Mouse (Mus musculus): ENCODE measurements around the gene Slc12a7.

DNA sequence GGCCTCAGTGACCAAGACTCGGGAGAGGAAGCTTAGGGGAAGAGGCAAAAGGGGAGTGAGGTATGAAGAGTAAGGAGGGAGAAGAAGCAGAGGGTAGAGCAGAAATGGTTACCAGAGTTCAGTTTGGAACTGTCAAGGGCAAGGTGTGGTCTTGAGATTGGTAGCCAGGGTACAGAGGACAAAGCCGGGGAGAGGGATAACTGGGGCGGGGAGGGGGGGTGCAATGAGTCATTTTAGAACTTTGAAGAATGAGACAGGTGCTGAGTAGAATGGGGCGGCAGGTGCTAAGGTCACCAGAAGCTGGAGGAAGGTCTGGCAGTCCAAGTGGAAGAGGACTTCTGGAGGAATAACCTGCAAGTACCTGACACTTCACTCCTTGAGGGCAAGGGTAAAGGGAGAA, 19.7 kb upstream of the Slc12a7 start:
- no peak for TF ChIP-seq CTCF (IDR thresholded peaks at IDR 0.05; ENCODE audit: borderline replicate concordance, control insufficient read depth, extremely low read depth, insufficient read depth, low read length, poor library complexity)
- no peak for TF ChIP-seq POLR2A (IDR thresholded peaks at IDR 0.05; ENCODE audit: control insufficient read depth, extremely low read depth, insufficient read depth, low read length, poor library complexity)

Data from thymus, adult 2 months (tissue).